Mouse (Mus musculus): ENCODE measurements around the gene Pi4k2a. TPM values are rescaled to one million over a fixed set of nuclear protein-coding genes. Genes with fewer than 3 reads are reported as not detected.
A peak's percentile ranks its signal among the peaks of the same experiment; 100 is the strongest.
"Not testable (repeated sequence)": the region's sequence is repeated elsewhere in the genome, so short reads cannot be mapped to it uniquely, and the experiment has no call there.

Gene Pi4k2a
- polyA plus RNA-seq, 1 experiment = 18.7 TPM

GRCm38 (mm10) chr19:42080469-42080868 lies 9.8 kb upstream of the Pi4k2a start:
- Histone ChIP-seq H3K27me3 (ENCODE audit: control insufficient read depth, insufficient read depth, insufficient read length) (no peaks in the 10 kb centered on the region), H3K79me3 (ENCODE audit: low read depth) (no peaks in the 10 kb centered on the region), H3K36me3 (ENCODE audit: control insufficient read depth, insufficient read depth) (no peaks in the 10 kb centered on the region), H3K79me2 (ENCODE audit: control insufficient read depth, insufficient read depth) (peaks cover 11% of the 10 kb centered on the region), H3K4me3 (ENCODE audit: insufficient read depth, poor library complexity, severe bottlenecking) (no peak overlapping the region), H3ac (ENCODE audit: control insufficient read depth, insufficient read length, low read depth) (peak overlapping the region; percentile 34)
- no peak for TF ChIP-seq MAX (IDR thresholded peaks at IDR 0.05)
- no peak for TF ChIP-seq USF1 (IDR thresholded peaks at IDR 0.05; ENCODE audit: low read depth)
- TF ChIP-seq MYOD1 (IDR thresholded peaks at IDR 0.05; ENCODE audit: control insufficient read depth, insufficient read length, low read depth) = no peak
- no peak for TF ChIP-seq MYOG (IDR thresholded peaks at IDR 0.05; ENCODE audit: control insufficient read depth, extremely low read depth, insufficient read length)

- H3K79me2 ChIP-seq (ENCODE audit: control insufficient read depth, insufficient read depth) = peaks cover 16% of the 10 kb centered on the region
- H3K4me3 ChIP-seq (ENCODE audit: insufficient read depth, poor library complexity, severe bottlenecking); H3ac ChIP-seq (ENCODE audit: control insufficient read depth, insufficient read length, low read depth); H3K27me3 ChIP-seq (ENCODE audit: control insufficient read depth, insufficient read depth, insufficient read length); H3K36me3 ChIP-seq (ENCODE audit: control insufficient read depth, insufficient read depth); H3K79me3 ChIP-seq (ENCODE audit: low read depth): not testable (repeated sequence)
Observed at GRCm38 (mm10) chr19:42081613-42082012, 8.7 kb upstream of the Pi4k2a start.

- Histone ChIP-seq H3K79me3 (ENCODE audit: low read depth) (no peaks in the 10 kb centered on the region), H3K36me3 (ENCODE audit: control insufficient read depth, insufficient read depth) (no peaks in the 10 kb centered on the region), H3ac (ENCODE audit: control insufficient read depth, insufficient read length, low read depth) (peak overlapping the region; percentile 81), H3K79me2 (ENCODE audit: control insufficient read depth, insufficient read depth) (peaks cover 10% of the 10 kb centered on the region), H3K27me3 (ENCODE audit: control insufficient read depth, insufficient read depth, insufficient read length) (no peaks in the 10 kb centered on the region), H3K4me3 (ENCODE audit: insufficient read depth, poor library complexity, severe bottlenecking) (peak overlapping the region; percentile 57)
- TF ChIP-seq MAX (IDR thresholded peaks at IDR 0.05) = no peak
- TF ChIP-seq USF1 (IDR thresholded peaks at IDR 0.05; ENCODE audit: low read depth) = no peak
- no peak for TF ChIP-seq MYOG (IDR thresholded peaks at IDR 0.05; ENCODE audit: control insufficient read depth, extremely low read depth, insufficient read length)
- no peak for TF ChIP-seq FOSL1 (IDR thresholded peaks at IDR 0.05; ENCODE audit: insufficient read depth, low read length, poor library complexity, severe bottlenecking)
- TF ChIP-seq CEBPB (IDR thresholded peaks at IDR 0.05; ENCODE audit: low read depth) = no peak
- no peak for TF ChIP-seq CTCF (IDR thresholded peaks at IDR 0.05; ENCODE audit: control insufficient read depth, insufficient read depth, insufficient read length)
Observed at GRCm38 (mm10) chr19:42085690-42086089, 4.6 kb upstream of the Pi4k2a start.

- TF ChIP-seq CTCF (IDR thresholded peaks at IDR 0.05; ENCODE audit: control insufficient read depth, insufficient read depth, insufficient read length) = no peak
- TF ChIP-seq MAX (IDR thresholded peaks at IDR 0.05) = no peak
- no peak for TF ChIP-seq MYOD1 (IDR thresholded peaks at IDR 0.05; ENCODE audit: control insufficient read depth, insufficient read length, low read depth)
- no peak for TF ChIP-seq MYOG (IDR thresholded peaks at IDR 0.05; ENCODE audit: control insufficient read depth, extremely low read depth, insufficient read length)
- no peak for TF ChIP-seq FOSL1 (IDR thresholded peaks at IDR 0.05; ENCODE audit: insufficient read depth, low read length, poor library complexity, severe bottlenecking)
- TF ChIP-seq USF1 (IDR thresholded peaks at IDR 0.05; ENCODE audit: low read depth) = no peak
- no peak for TF ChIP-seq CEBPB (IDR thresholded peaks at IDR 0.05; ENCODE audit: low read depth)
- Histone ChIP-seq H3K79me2 (ENCODE audit: control insufficient read depth, insufficient read depth) (peaks cover 15% of the 10 kb centered on the region), H3K36me3 (ENCODE audit: control insufficient read depth, insufficient read depth) (no peaks in the 10 kb centered on the region), H3K79me3 (ENCODE audit: low read depth) (peaks cover 4% of the 10 kb centered on the region), H3ac (ENCODE audit: control insufficient read depth, insufficient read length, low read depth) (peak within 1 kb of the TSS; percentile 81), H3K27me3 (ENCODE audit: control insufficient read depth, insufficient read depth, insufficient read length) (no peaks in the 10 kb centered on the region), H3K4me3 (ENCODE audit: insufficient read depth, poor library complexity, severe bottlenecking) (peak within 1 kb of the TSS; percentile 57)
Observed at GRCm38 (mm10) chr19:42086166-42086565, 4.1 kb upstream of the Pi4k2a start, which contains the start of gene Morn4. Gene Morn4 (minus strand): TSS chr19:42086357.

GRCm38 (mm10) chr19:42089103-42089747 lies 1.0 kb upstream of the Pi4k2a start:
- Histone ChIP-seq H3K36me3 (ENCODE audit: control insufficient read depth, insufficient read depth) (peaks cover 1% of the 10 kb centered on the region), H3ac (ENCODE audit: control insufficient read depth, insufficient read length, low read depth) (no peak overlapping the region), H3K79me2 (ENCODE audit: control insufficient read depth, insufficient read depth) (peaks cover 44% of the 10 kb centered on the region), H3K4me3 (ENCODE audit: insufficient read depth, poor library complexity, severe bottlenecking) (no peak overlapping the region), H3K27me3 (ENCODE audit: control insufficient read depth, insufficient read depth, insufficient read length) (no peaks in the 10 kb centered on the region), H3K79me3 (ENCODE audit: low read depth) (peaks cover 18% of the 10 kb centered on the region)
- peak; percentile 90 for TF ChIP-seq USF1 (IDR thresholded peaks at IDR 0.05; ENCODE audit: low read depth)
- no peak for TF ChIP-seq MAX (IDR thresholded peaks at IDR 0.05)

- Histone ChIP-seq H3ac (ENCODE audit: control insufficient read depth, insufficient read length, low read depth) (peak overlapping the region; percentile 83), H3K79me2 (ENCODE audit: control insufficient read depth, insufficient read depth) (peaks cover 55% of the 10 kb centered on the region), H3K79me3 (ENCODE audit: low read depth) (peaks cover 20% of the 10 kb centered on the region), H3K27me3 (ENCODE audit: control insufficient read depth, insufficient read depth, insufficient read length) (no peaks in the 10 kb centered on the region), H3K4me3 (ENCODE audit: insufficient read depth, poor library complexity, severe bottlenecking) (peak overlapping the region; percentile 64), H3K36me3 (ENCODE audit: control insufficient read depth, insufficient read depth) (peaks cover 16% of the 10 kb centered on the region)
- no peak for TF ChIP-seq MAX (IDR thresholded peaks at IDR 0.05)
- TF ChIP-seq CEBPB (IDR thresholded peaks at IDR 0.05; ENCODE audit: low read depth) = no peak
- no peak for TF ChIP-seq USF1 (IDR thresholded peaks at IDR 0.05; ENCODE audit: low read depth)
- TF ChIP-seq MYOD1 (IDR thresholded peaks at IDR 0.05; ENCODE audit: control insufficient read depth, insufficient read length, low read depth) = no peak
- TF ChIP-seq MYOG (IDR thresholded peaks at IDR 0.05; ENCODE audit: control insufficient read depth, extremely low read depth, insufficient read length) = no peak
Observed at GRCm38 (mm10) chr19:42090637-42091141, 419 bp downstream of the Pi4k2a start.
